Mouse (Mus musculus) left cerebral cortex, postnatal 4 days (tissue): ENCODE results near the gene Stra6. TPM values are rescaled to one million over a fixed set of nuclear protein-coding genes. Genes with fewer than 3 reads are reported as not detected.

ENCODE experiments used
- DNase-seq: peaks from one replicate; pipeline ENCODE4 v3.0.0-alpha.2; 2022
- intact Hi-C: fragments of 180-260 bp; cut with DNase I; formaldehyde crosslinking; loops from one replicate; pipeline ENCODE4 v1.15.1; 2025
- total RNA-seq, 2 experiments: library from RNA; stranded (reverse); gene quantifications; 2 replicates each; pipeline ENCODE4 v1.2.3; 2021

The Stra6 gene
- total RNA-seq, 2 experiments from 2014 or later: 10.1 to 12.5 TPM

DNA sequence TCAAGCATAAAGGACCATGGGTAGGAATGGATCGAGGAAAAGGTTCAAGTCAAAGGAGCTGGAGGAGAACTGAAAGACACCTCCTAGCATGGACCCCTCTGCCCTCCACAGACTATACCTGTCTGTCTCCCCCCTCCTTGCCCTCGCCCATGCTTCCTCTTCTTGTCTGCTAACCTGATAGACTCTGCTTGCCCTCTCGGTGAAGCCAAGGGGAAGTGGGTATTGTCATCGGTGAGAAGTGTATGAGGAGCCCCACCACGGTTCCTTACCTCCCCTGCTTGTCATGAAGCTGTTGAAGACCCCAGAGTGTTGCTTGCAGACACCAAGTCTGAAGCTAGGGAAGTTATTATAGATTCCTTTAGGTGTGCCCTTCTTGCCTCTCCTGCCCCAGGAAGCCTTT lies 96.7 kb downstream of the Stra6 start:
- intact Hi-C loops: no loop called here
- DNase-seq: no peak

DNA sequence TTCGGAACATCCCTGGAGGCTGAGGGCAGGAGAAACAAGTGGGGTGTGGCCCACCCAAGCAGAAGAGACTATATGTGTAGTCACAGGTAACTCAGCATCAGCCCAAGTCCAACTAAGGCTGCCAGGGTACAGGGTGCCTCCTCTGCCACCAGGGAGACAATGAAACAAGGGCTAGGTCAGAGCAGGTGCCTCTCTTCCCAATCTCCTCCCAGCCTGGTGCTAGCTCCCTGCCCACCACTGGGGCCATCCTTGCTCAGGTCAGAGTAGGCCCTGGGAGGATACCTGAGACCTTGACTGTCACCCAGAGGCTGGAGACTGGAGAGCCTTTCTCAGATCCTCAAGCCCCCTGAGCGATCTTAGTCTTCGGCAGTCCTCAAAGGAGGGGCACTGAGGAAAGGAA lies 98.6 kb downstream of the Stra6 start:
- intact Hi-C loops: no loop called here
- DNase-seq: no peak

DNA sequence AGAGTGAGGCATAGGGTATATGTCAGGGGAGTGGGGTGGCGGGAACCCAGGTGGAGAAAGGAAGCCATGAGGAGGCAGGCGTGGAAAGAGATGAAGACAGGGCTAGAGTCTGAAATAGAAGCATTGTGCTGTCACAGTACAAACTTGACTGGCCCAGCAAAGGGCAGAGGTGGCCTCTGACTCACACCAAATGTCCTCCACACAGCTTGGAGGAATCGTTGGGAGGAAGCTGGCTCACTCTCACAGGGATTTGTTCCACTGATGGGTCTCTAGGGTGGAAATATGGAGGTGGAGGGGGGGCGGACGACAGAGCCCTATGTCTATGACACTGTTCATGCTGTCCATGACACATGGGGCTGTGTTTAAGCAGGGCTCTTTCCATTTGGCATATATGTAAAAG lies 99.6 kb downstream of the Stra6 start:
- DNase-seq: no peak
- intact Hi-C loops: no loop called here

DNA sequence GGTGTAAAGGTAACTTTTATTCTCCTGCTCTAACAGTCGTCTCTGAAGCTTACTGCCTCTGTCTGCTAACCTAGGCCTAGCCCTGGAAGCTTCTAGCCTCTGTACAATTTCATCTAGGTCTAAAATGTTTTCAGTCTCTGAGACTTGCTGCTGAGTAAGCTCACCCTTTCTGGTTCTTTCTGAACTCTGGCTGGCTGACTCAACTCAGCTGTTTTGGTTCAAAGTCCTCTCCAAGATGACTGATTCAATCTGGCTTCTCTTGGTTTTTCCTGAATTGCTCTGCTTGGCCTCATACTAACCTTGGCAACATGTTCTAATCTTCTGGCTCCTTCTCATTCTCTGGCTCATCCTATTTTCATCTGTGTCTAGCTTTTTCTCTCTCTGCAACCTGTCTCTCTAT lies 102.2 kb downstream of the Stra6 start:
- no peak for DNase-seq
- intact Hi-C loops: no loop called here

DNA sequence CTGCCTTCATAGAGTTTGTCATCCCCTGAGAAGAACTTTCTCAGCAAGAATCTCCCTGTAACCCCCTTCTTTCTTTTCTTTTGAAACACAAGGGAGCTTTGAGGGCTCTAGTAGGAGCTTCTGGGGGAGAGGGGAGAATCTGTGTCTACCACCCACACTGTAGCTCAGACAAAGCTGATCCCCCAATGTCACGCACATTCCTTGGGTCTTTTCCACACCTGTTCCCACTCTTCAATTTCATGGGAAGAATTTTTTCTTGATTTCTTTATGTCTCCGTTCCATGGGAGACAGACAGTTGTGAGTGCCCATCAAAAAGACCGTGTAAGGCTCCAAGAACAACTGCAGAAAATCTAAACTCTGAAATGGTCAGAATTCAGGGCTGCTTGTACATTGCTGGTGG lies 105.3 kb downstream of the Stra6 start:
- DNase-seq: no peak
- intact Hi-C loops: no loop called here

DNA sequence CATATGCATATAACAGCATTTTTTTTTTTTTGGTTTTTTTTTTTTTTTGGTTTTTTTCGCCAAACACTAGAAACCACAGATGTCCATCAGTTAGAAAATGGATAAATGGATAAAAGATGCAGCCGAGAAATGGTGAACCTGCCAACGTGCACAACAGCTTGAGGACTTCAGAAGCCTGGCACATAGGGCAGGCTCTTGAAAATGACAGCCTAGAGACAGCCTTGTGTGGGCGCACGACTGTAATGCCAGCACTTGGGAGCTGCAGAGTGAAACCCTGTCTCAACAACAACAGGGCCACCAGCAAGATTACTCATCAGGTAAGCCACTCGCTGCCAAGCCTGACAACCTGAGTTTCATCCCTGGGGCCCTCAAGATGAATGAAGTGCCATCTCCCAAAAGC lies 105.8 kb downstream of the Stra6 start:
- no peak for DNase-seq
- intact Hi-C loops: no loop called here

DNA sequence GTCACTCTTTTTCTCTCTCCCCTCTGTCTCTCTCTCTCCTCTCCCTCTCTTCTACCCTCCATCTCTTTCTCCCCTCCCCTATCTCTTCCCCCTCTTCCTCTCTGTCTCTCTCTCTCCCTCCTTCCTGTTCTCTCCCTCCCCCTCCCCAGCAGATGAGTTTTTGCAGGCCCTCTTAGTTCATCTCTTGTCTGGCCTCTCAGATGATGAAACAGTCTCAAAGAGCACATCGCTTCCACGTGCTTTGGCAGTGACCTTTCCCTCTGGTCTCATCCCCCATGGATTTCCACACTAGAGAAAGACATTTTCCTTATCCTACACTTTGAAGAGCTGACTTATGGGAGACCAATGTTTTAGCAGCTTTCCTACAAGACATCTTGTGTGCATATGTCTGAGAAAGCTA lies 109.3 kb downstream of the Stra6 start:
- intact Hi-C loops: no loop called here
- DNase-seq: no peak

DNA sequence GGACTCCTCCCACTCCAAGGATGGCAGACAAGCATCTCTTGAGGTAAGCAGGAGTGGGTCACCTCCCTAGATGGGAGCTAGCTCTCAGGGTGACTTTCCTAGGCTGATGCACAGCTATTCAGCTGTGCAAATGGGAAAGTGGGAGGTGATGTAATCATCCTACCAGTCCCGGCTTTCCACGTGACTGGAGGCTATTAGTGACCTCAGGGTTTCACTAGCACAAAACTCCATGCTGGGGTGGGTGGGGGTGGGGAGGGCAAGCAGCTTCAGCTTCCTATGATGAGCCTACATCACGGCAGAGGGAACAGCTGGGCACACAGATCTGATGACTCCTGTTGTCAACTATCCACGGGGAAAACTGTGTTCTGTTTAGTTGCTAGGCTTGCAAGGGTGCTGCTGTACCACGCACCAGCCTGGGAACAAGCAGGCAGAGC lies 111.2 kb downstream of the Stra6 start:
- intact Hi-C loops: no loop called here
- no peak for DNase-seq

DNA sequence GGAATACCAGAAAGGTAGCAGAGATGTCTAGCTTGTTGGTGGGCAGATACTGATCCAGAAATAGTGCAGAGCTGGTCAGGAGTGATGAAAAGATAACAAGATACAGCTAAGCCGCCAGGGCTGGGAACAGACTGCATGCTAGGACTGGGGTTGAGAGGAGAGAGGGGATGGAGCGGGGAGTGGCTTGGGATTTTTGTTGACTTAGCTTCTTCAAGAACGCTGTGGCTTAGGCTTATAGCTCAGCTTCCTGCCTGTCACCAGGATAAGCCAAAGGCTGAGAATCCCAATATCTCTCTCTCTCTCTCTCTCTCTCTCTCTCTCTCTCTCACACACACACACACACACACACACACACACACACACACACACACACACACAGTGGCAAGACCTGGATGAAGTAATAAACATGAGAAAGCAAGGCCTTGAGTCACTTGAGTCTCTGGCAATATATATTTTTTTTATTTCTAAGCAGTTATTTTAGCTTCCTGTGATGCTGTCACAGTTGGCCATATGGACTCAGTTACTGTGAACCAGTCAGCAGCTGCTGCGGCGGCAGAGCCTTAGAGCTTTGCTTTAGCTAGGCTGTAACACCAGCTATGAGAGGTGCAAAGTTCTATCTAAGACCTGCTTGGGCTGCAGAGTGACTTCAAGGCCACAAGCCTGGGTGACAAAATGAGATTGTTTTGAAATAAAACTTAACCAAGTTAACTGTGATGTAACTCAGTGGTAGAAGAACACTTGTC lies 112.3 kb downstream of the Stra6 start:
- intact Hi-C loops: no loop called here
- DNase-seq: no peak

DNA sequence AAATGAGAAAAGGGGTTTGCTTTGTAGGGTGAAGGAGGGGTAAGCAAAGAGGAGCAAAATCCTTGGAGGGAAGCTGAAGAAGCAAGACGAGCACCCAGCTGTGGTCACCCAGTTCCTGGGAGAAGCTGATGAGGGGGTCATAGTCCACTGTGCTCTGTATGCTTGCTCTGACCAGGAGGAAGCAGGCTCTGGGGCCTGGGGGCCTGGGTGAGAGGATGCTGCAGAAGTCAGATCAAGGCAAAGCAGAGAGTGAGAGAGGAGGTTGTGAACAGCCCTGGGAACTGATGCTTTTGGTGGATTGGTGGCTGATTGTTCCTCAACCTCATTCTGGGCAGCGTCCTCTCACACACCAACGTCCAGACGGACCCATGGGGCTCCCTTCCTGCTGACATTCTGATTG lies 113.6 kb downstream of the Stra6 start:
- DNase-seq: no peak
- intact Hi-C loops: no loop called here

DNA sequence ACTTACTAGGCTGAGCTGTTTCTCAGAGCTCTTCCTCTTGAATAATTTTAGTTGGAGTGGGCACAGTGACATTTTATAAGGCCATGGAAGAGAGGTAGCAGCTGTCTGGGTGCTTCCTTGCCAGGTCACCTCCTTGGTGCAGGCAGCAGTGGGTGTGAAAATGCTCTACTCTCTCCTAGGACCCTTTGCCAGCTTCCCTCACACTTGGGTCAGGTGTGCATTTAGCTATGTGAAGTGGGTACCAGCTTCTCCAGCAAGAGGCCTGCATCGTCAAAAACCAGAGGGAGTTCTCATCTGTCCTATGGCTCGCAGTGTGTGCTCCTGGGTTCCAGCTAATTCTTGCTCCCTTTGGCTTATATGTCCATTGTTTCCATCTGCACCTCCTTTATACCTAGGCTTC lies 115.8 kb downstream of the Stra6 start:
- DNase-seq: no peak
- intact Hi-C loops: no loop called here

DNA sequence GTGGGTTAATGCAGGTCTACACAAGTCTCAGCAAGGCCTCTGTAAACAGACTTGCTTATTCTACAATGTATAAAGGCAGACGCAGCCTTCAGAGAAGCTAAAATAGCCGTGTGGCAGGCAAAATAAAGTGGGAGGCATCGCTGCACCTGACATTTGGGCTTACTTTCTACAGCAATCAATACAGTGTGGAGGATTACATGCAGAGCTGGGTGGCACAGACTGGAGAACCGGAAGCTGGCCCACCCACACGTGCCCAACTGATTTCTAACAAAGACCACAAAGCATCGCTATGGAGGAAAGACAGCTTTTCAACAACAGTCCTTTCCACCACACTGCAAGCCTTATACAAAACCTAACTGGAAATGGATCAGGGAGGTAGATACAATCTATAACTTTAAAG lies 120.9 kb downstream of the Stra6 start:
- DNase-seq: no peak
- intact Hi-C loops: no loop called here

DNA sequence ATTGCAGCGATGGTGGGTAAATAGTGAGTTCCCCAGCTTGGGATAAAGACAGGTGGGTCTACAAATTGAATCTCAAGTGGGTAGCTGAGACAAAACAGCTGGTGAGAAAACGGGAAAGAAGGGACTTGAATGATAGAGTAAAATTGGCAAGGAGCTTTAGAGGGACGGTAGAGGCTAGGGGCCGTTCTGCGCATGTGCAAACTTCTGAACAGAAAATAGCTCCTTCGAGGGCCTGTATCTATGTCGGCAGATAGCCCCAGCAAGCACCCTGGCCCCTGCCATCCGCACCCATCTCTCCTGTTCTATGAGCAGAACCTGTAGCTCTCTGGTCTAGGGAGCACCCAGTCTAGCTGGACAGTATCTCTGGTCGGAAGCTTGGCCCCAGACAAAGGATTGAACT lies 130.6 kb downstream of the Stra6 start:
- intact Hi-C loops: no loop called here

DNA sequence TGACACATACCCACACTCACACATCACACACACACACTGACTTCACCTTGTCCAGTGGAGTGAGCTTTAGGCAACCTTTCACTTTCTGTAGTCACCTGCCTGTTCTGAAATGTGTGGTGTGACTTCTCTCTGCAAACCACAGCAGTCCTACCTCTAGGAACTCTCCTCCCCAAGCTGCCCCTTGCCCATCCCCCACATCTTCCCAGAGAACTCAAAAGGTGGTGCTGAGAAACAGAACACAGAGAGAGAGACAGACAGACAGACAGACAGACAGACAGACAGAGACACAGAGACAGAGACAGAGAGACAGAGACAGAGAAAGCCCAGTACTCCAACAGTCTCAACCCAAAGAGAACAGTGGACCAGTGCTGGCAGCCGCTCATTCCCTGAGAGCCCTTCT lies 132.1 kb downstream of the Stra6 start:
- DNase-seq: no peak
- intact Hi-C loops: no loop called here

More for the DNA sequence above, 130.6 kb downstream of the Stra6 start:
- DNase-seq: no peak

DNA sequence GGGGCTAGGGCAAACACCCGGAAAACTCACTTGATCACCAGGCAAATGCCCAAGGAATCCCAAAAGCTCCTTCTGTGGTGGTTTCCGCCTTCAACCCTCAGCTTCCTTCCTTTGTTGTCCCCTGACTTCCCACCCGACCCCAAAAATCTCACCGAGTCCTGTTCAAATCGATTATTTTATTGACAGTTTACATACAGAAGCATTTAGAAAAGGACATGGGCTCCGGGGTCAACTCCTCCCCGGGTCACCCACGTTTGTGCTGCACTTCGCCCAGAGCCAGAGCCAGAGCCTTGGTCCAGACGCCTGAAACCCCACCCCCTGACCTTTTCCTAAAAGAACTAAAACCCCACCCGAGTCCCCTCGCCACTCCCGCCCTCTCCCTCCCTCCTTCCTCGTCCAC lies 132.6 kb downstream of the Stra6 start:
- DNase-seq: no peak
- intact Hi-C loops: no loop called here

DNA sequence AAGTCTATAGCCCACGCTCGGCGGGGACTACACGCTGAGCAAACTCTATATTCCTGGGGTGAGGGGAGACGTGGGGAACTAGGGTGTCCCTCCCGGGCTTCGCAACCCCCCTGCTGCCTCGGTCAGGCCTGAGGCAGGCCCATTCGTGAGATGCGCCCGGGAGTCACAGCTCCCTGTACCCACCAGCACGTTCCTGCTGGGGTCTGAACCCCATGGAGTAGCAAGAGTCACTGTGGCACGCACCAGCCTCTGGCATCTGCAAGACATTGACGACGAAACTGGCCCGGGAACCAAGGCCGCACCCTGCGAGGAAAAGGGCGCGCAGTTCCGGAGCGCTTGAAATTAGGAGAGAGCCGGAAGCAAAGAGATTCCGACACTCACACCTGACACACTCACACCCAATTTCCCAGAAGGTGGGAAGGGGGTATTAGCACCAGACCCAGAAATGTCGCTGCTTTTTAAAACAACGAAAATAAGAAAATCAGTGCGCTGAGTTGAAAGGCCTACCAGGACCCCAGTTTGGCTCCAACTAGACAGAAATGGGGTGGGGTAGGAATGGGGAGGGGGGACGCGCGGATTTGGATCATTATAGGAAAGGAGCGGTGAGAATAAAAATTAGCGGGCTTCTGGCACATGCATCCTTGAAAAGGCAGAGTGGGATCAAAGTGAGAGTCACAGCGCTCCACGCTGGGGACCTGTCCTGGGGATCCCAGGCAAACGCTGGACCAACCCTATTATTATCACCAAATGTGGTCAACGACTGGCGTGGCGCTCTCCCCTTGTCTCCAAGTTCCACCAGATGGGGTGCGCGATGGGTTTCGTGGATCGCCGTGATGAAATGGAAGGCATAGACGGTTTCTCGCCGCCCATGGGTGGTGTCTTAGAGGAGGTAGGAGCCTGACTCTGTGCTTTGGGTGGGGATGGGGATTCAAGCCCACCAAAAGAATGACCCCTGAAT lies 133.3 kb downstream of the Stra6 start:
- intact Hi-C loops: no loop called here
- DNase-seq: no peak

DNA sequence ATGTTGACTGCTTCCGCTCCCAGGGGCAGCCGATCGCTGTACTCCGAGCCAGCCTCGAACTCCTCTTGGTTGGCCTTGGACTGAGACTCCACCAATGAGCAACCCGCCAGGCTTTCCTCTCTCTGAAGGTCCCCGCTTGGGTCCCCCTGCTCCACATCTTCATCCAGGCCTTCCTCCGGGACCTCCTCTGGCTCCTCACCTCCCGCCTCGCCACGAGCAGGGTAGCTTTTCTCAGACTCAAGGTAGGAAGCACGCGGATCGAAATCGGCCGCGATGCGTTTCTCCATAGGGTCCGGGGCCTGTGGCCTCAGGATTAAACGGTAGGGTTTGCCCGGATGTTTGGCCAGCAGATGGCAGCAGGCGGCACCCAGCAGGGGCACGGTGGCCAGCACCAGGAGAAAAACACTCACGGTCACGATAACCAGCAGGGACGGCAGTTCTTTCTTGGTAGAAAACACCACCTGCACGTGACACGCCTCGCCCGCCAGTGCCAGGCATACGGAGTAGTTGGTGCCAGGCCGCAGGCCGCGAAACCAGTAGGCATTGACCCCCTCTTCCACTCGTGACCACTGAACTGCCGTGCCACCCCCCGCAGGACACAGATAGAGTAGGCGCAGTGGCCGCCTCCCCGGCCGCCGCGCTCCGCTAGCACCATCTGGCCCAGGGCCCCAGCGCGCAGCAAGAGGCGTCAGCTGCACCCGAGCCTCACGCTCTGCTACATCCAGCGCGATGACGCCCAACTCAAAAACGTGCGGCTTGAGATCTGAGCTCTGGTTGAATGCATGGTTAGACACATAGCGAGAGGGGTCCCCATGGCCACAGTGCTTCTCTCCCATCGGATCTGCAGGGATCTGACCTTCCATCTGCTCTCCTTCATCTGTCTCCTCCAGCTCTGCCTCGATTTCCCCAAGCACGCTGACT lies 134.5 kb downstream of the Stra6 start:
- intact Hi-C loops: no loop called here
- DNase-seq: peak; percentile 78

DNA sequence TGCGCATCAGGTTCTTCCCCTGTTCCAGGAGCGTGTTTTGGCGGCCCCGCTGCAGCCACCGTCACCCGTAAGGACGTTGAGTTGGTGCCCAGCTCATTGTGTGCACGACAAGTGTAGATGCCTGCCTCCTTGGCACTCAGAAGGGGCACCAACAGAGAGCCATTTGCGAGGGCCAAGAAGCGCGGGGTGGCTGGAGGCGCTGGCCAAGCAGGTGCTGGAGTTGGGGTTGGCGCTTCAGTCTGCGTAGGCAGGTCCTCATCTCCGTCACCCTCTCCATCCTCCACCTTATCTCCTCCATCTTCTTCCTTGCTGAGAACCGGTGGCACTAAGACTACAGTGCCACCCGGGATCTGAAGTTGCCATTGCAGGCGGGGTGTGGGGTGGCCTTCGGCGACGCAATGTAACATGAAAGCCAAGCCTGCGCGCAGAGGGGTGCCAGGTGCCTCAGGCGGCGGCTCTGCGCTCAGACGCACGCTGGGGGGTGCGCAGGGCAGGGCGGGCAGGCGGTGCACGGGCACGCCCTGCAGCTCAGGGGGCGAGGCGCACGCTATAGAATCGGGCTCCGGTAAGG lies 135.3 kb downstream of the Stra6 start:
- peak; percentile 79 for DNase-seq
- intact Hi-C loops: no loop called here

DNA sequence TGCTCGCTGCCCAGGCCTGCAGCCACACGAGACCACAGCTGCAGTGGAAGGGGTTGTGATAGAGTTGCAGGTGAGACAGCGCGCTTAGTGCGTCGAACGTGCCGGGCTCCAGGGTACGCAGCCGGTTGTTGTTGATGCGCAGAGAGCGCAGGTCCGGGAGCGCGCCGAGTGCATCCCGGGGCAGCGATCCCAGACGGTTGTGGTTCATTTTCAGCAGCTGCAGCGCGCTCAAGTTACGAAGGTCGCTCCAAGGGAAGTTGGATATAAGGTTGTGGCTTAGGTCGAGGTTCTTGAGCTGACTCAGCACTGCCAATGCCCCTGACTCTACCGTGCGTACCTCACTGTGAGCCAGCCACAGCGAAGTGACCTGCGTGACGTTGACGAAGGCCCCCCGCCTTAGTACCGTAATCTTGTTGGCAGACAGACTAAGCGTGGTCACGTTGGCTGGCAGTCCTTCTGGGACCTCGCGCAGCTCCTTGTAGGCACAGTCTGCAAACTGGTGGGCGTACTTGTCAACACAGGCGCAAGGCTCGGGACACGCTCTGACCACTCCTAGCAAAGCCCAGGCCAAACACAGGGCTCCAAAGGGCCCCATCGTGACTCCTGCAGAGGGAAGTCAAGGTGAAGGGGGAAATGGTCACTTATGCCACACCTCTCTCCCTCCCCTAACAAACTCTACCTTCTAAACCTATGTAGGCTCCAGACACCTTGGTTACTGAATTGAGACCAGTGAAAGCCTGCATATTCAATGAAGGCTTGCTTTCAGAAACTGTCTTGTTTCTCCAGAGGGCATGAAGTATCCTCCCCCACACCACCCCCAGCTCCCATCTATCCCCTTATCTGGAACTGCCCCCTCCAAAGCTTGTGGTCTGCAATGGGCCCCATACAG lies 136.0 kb downstream of the Stra6 start:
- intact Hi-C loops: loop anchor here (5.0 kb wide), 1 partner anchor 147 kb away; no protein-coding TSS in a partner anchor
- DNase-seq: peak; percentile 48
